Mouse (Mus musculus): ENCODE data around the gene Lbr.

Gene Lbr

GRCm38 (mm10) chr1:181842781-181843180 lies at the start of gene Lbr:
Gene Lbr, minus strand, starts transcription at chr1:181843046.
- no peak for DNase-seq (ENCODE audit: extremely low read depth, insufficient read length, low spot score)

GRCm38 (mm10) chr1:181889670-181890069 lies 46.8 kb upstream of the Lbr start:
- no peak for DNase-seq (ENCODE audit: extremely low read depth, insufficient read length, low spot score)

GRCm38 (mm10) chr1:181888801-181889200 lies 46.0 kb upstream of the Lbr start:
- DNase-seq (ENCODE audit: extremely low read depth, insufficient read length, low spot score): peak; percentile 81

GRCm38 (mm10) chr1:181881532-181881931 lies 38.7 kb upstream of the Lbr start:
- DNase-seq (ENCODE audit: extremely low read depth, insufficient read length, low spot score): peak; percentile 77

- DNase-seq (ENCODE audit: extremely low read depth, insufficient read length, low spot score): no peak
Observed at GRCm38 (mm10) chr1:181880752-181881325, 38.0 kb upstream of the Lbr start.

GRCm38 (mm10) chr1:181878436-181878835 lies 35.6 kb upstream of the Lbr start:
- no peak for DNase-seq (ENCODE audit: extremely low read depth, insufficient read length, low spot score)

- DNase-seq (ENCODE audit: extremely low read depth, insufficient read length, low spot score): no peak
Observed at GRCm38 (mm10) chr1:181877088-181877487, 34.2 kb upstream of the Lbr start.

GRCm38 (mm10) chr1:181876656-181877055 lies 33.8 kb upstream of the Lbr start:
- no peak for DNase-seq (ENCODE audit: extremely low read depth, insufficient read length, low spot score)

- no peak for DNase-seq (ENCODE audit: extremely low read depth, insufficient read length, low spot score)
Observed at GRCm38 (mm10) chr1:181873086-181873920, 30.5 kb upstream of the Lbr start.

- no peak for DNase-seq (ENCODE audit: extremely low read depth, insufficient read length, low spot score)
Observed at GRCm38 (mm10) chr1:181872639-181873038, 29.8 kb upstream of the Lbr start.

- no peak for DNase-seq (ENCODE audit: extremely low read depth, insufficient read length, low spot score)
Observed at GRCm38 (mm10) chr1:181866429-181867280, 23.8 kb upstream of the Lbr start.

GRCm38 (mm10) chr1:181865863-181866216 lies 23.0 kb upstream of the Lbr start:
- no peak for DNase-seq (ENCODE audit: extremely low read depth, insufficient read length, low spot score)

GRCm38 (mm10) chr1:181864971-181865862 lies 22.4 kb upstream of the Lbr start:
- DNase-seq (ENCODE audit: extremely low read depth, insufficient read length, low spot score): no peak

- DNase-seq (ENCODE audit: extremely low read depth, insufficient read length, low spot score): no peak
Observed at GRCm38 (mm10) chr1:181863431-181863830, 20.6 kb upstream of the Lbr start.

- DNase-seq (ENCODE audit: extremely low read depth, insufficient read length, low spot score): no peak
Observed at GRCm38 (mm10) chr1:181862676-181863374, 20.0 kb upstream of the Lbr start.

- DNase-seq (ENCODE audit: extremely low read depth, insufficient read length, low spot score): no peak
Observed at GRCm38 (mm10) chr1:181861181-181861902, 18.5 kb upstream of the Lbr start.

GRCm38 (mm10) chr1:181860659-181861058 lies 17.8 kb upstream of the Lbr start:
- DNase-seq (ENCODE audit: extremely low read depth, insufficient read length, low spot score): peak; percentile 83

GRCm38 (mm10) chr1:181856329-181856728 lies 13.5 kb upstream of the Lbr start:
- no peak for DNase-seq (ENCODE audit: extremely low read depth, insufficient read length, low spot score)

- DNase-seq (ENCODE audit: extremely low read depth, insufficient read length, low spot score): no peak
Observed at GRCm38 (mm10) chr1:181854829-181855228, 12.0 kb upstream of the Lbr start.

All from 3134 (cell line).